Mouse (Mus musculus) myocyte (in vitro differentiated cells): Measurements from ENCODE around the gene Prcp. TPM values are rescaled to one million over a fixed set of nuclear protein-coding genes. Genes with fewer than 3 reads are reported as not detected.
A peak's percentile ranks its signal among the peaks of the same experiment; 100 is the strongest.

Source experiments
- H3K27me3 ChIP-seq: one replicate; pipeline ENCODE4 v1.6.1; 2011; ENCODE audit not compliant: control insufficient read depth, insufficient read depth, insufficient read length
- H3K36me3 ChIP-seq: one replicate; pipeline ENCODE4 v1.6.1; 2011; ENCODE audit not compliant: control insufficient read depth, insufficient read depth
- H3K4me2 ChIP-seq: one replicate; pipeline ENCODE4 v1.6.1; 2011; ENCODE audit warnings: low read depth, control low read depth
- H3K4me3 ChIP-seq: one replicate; pipeline ENCODE4 v1.5.1; 2011; ENCODE audit warnings: mild to moderate bottlenecking, control low read depth, moderate library complexity
- H3K79me2 ChIP-seq: one replicate; pipeline ENCODE4 v1.6.1; 2011; ENCODE audit not compliant: control insufficient read depth, insufficient read depth
- H3ac ChIP-seq: one replicate; pipeline ENCODE4 v1.6.1; 2011; ENCODE audit not compliant: control insufficient read depth, insufficient read length
- CEBPB ChIP-seq: IDR thresholded peaks from 2 replicates; pipeline ENCODE4 v1.6.1; 2011; ENCODE audit warnings: mild to moderate bottlenecking, moderate library complexity; ENCODE audit not compliant: poor library complexity, insufficient read depth, severe bottlenecking
- E2F4 ChIP-seq: IDR thresholded peaks from one replicate; pipeline ENCODE4 v1.6.1; 2011; ENCODE audit warnings: mild to moderate bottlenecking, control low read depth, moderate library complexity; ENCODE audit not compliant: insufficient read depth
- MAX ChIP-seq: IDR thresholded peaks from one replicate; pipeline ENCODE4 v1.6.1; 2011; ENCODE audit warnings: low read depth, mild to moderate bottlenecking, control low read depth
- MYOD1 ChIP-seq, 3 experiments: IDR thresholded peaks; one replicate each; pipeline ENCODE4 v1.6.1; 2011; ENCODE audit warnings: control low read depth in 2 of 3, low read depth in 2 of 3, mild to moderate bottlenecking in 2 of 3, moderate library complexity in 1 of 3; ENCODE audit not compliant: insufficient read length in 2 of 3, control insufficient read depth in 1 of 3
- MYOG ChIP-seq, 3 experiments: IDR thresholded peaks; one replicate each; pipeline ENCODE4 v1.6.1; 2011; ENCODE audit warnings: control low read depth in 2 of 3, low read depth in 2 of 3, mild to moderate bottlenecking in 2 of 3; ENCODE audit not compliant: insufficient read length in 2 of 3, control insufficient read depth in 1 of 3, insufficient read depth in 1 of 3
- POLR2A ChIP-seq: IDR thresholded peaks from one replicate; pipeline ENCODE4 v1.6.1; 2011; ENCODE audit warnings: low read depth, mild to moderate bottlenecking, control low read depth, moderate library complexity; ENCODE audit not compliant: insufficient read length
- POLR2AphosphoS2 ChIP-seq: IDR thresholded peaks from one replicate; pipeline ENCODE4 v1.6.1; 2011; ENCODE audit warnings: low read depth, control low read depth; ENCODE audit not compliant: insufficient read length
- REST ChIP-seq: IDR thresholded peaks from one replicate; pipeline ENCODE4 v1.6.1; 2011; ENCODE audit warnings: mild to moderate bottlenecking, control low read depth, moderate library complexity; ENCODE audit not compliant: insufficient read depth, insufficient read length
- SRF ChIP-seq: IDR thresholded peaks from one replicate; pipeline ENCODE4 v1.6.1; 2011; ENCODE audit warnings: low read depth; ENCODE audit not compliant: control insufficient read depth, insufficient read length
- TCF12 ChIP-seq: IDR thresholded peaks from one replicate; pipeline ENCODE4 v1.6.1; 2011; ENCODE audit warnings: mild to moderate bottlenecking, control low read depth; ENCODE audit not compliant: poor library complexity, insufficient read depth, severe bottlenecking
- TCF3 ChIP-seq: IDR thresholded peaks from one replicate; pipeline ENCODE4 v1.6.1; 2011; ENCODE audit warnings: low read depth, control low read depth; ENCODE audit not compliant: insufficient read length
- USF1 ChIP-seq: IDR thresholded peaks from one replicate; pipeline ENCODE4 v1.6.1; 2011; ENCODE audit warnings: low read depth, mild to moderate bottlenecking, control low read depth, moderate library complexity
- polyA plus RNA-seq: library from polyadenylated mRNA; unstranded; fragments of >200 nt; fragmentation: generic; extraction: Trizol; gene quantifications from one replicate; pipeline ENCODE4 v1.2.1, GENCODE M21; 2012; ENCODE audit warnings: missing spikeins

The Prcp gene
- polyA plus RNA-seq, 1 experiment, result 10.8 TPM

DNA sequence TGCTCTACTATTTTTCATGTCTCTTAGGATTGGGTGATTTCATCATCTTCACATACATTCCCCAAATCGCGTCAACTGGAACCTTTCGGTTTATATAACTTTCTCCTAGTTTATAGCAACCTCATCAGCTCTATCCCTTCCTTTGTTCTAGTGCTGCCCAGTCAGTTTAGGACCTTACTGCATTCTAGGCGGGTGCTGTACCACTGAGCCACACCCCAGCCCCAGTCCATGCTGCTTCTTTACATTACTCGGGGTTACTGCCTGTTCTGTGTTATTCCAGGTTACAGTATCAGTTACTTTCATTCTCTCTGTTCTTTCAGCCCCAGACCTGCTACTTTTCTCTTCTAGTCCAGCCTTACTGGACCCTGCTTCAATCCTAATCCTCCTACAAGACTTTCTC, 13.0 kb downstream of the Prcp start:
- Histone ChIP-seq H3K36me3 (peaks cover 3% of the 10 kb centered on the region), H3K27me3 (no peaks in the 10 kb centered on the region), H3K4me2 (no peak overlapping the region), H3K79me2 (no peaks in the 10 kb centered on the region), H3K4me3 (no peak overlapping the region), H3ac (no peak overlapping the region)
- TF ChIP-seq E2F4 (no peak), POLR2AphosphoS2 (no peak), TCF3 (no peak), SRF (no peak), USF1 (no peak), MYOG (IDR thresholded peaks at IDR 0.05; ENCODE audit: control insufficient read depth in 1 of 3, insufficient read depth in 1 of 3, insufficient read length in 2 of 3, low read depth in 2 of 3) (no peak), REST (no peak), CEBPB (no peak), TCF12 (no peak), MYOD1 (IDR thresholded peaks at IDR 0.05; ENCODE audit: control insufficient read depth in 1 of 3, insufficient read length in 2 of 3, low read depth in 2 of 3) (no peak), POLR2A (no peak), MAX (no peak)

DNA sequence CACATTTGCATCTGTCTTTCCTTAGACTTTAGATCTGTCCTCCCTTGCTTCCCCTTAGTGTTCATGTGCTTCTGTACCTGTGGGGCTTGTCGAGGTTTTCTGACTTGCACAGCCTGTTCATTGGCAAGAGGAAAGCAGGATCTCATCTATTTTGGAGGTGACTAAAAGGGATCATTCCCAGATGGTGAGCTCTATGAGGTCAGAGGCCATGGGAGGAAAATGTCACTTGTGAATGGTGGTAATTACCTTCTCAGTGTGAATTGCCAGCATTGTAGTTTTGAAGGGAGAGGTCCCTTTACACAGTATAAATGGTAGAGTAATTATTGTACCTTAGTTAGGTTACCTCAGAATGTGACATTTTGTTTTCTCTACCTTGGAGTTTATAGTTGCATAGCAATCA, 15.9 kb downstream of the Prcp start:
- Histone ChIP-seq H3K36me3 (peaks cover 3% of the 10 kb centered on the region), H3K4me3 (no peak overlapping the region), H3K4me2 (no peak overlapping the region), H3K27me3 (no peaks in the 10 kb centered on the region), H3K79me2 (no peaks in the 10 kb centered on the region), H3ac (no peak overlapping the region)
- no peak for TF ChIP-seq MAX

DNA sequence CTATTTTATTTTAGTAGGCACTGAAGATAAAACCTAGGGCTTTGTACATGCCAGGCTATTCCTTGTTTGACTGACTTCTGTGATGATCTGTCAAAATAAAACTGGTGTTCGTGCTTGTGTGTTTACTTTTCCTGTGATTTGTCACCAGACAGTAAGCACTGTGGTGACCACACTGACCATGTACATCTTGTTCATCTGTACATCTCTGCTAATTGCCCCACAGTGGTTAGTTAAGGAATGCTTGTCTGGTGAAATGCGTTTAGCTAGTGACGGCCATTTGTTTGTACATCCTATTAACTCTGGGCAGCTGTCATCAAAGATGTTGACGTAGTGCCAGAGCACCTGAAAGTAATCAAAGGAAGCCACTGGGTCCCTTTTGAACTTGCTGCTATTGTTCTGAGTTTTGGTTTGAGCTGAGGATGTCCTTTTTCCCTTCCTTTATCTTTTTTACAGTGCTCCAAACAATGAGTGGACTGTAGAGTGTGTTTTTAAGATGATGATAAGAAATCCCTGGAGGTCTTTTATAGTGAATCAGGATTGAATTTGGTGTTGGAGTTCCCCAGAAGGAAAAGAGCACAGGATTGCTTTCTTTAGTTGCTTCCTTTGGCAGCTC, 16.5 kb downstream of the Prcp start:
- peaks cover 3% of the 10 kb centered on the region for H3K36me3 ChIP-seq
- no peaks in the 10 kb centered on the region for H3K27me3 ChIP-seq
- no peak overlapping the region for H3K4me3 ChIP-seq
- H3K79me2 ChIP-seq, result no peaks in the 10 kb centered on the region
- H3ac ChIP-seq, result no peak overlapping the region
- peak overlapping the region; percentile 12 for H3K4me2 ChIP-seq
- TF ChIP-seq CEBPB, result no peak
- no peak for TF ChIP-seq TCF3
- TF ChIP-seq USF1, result no peak
- no peak for TF ChIP-seq MYOD1 (IDR thresholded peaks at IDR 0.05; ENCODE audit: control insufficient read depth in 1 of 3, insufficient read length in 2 of 3, low read depth in 2 of 3)
- TF ChIP-seq REST, result no peak
- TF ChIP-seq SRF, result no peak

DNA sequence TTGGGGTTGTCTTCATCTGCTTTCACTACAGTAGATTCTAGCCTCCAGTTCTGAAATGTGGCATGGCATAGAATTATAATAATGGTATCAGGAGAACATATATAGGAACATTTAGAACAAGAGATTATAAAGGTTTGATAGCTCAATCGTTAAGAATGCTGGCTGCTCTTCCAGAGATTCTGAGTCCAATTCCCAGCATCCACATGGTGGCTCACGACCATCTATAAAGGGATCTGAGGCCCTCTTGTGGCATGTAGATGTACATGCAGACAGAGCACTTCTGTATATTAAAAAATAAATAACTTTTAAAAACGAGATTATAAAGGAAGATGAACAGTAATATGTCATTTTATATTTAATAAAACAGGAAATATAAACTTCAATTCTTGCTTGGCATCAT, 19.2 kb downstream of the Prcp start:
- no peak overlapping the region for H3ac ChIP-seq
- no peak overlapping the region for H3K4me3 ChIP-seq
- H3K36me3 ChIP-seq, result no peaks in the 10 kb centered on the region
- H3K27me3 ChIP-seq, result no peaks in the 10 kb centered on the region
- TF ChIP-seq POLR2A, result no peak
- TF ChIP-seq MAX, result no peak
- TF ChIP-seq TCF12, result no peak
- no peak for TF ChIP-seq POLR2AphosphoS2
- no peak for TF ChIP-seq USF1
- no peak for TF ChIP-seq REST
- no peak for TF ChIP-seq CEBPB
- no peak for TF ChIP-seq E2F4
- TF ChIP-seq TCF3, result no peak
- no peak for TF ChIP-seq MYOG (IDR thresholded peaks at IDR 0.05; ENCODE audit: control insufficient read depth in 1 of 3, insufficient read depth in 1 of 3, insufficient read length in 2 of 3, low read depth in 2 of 3)
- no peak for TF ChIP-seq MYOD1 (IDR thresholded peaks at IDR 0.05; ENCODE audit: control insufficient read depth in 1 of 3, insufficient read length in 2 of 3, low read depth in 2 of 3)
- no peak for TF ChIP-seq SRF
- no peaks in the 10 kb centered on the region for H3K79me2 ChIP-seq
- H3K4me2 ChIP-seq, result no peak overlapping the region

DNA sequence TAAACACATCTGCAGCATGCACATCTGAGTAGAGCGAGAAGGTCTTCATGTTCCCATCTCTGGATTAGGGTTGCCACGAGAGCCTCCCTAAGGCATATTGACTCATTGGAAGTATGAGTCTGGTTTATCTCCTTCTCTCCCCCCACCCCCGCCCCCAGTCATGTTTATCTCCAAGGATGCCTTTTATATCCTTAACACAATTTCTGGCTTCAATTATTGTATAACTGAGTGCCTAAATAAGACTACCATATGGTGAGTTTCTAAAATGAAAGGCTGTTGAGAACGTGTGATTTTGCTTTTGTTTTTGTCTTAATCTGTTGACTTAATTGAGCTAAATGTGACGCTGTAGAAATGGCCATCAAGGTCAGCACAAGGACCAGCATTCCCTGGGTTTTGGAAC, 21.8 kb downstream of the Prcp start:
- TF ChIP-seq MAX (no peak), MYOD1 (IDR thresholded peaks at IDR 0.05; ENCODE audit: control insufficient read depth in 1 of 3, insufficient read length in 2 of 3, low read depth in 2 of 3) (no peak), POLR2AphosphoS2 (no peak), POLR2A (no peak), TCF3 (no peak), SRF (no peak), CEBPB (no peak), TCF12 (no peak), E2F4 (no peak), USF1 (no peak), REST (no peak), MYOG (IDR thresholded peaks at IDR 0.05; ENCODE audit: control insufficient read depth in 1 of 3, insufficient read depth in 1 of 3, insufficient read length in 2 of 3, low read depth in 2 of 3) (no peak)
- no peaks in the 10 kb centered on the region for H3K79me2 ChIP-seq
- H3ac ChIP-seq, result no peak overlapping the region
- H3K4me2 ChIP-seq, result no peak overlapping the region
- H3K27me3 ChIP-seq, result no peaks in the 10 kb centered on the region
- no peak overlapping the region for H3K4me3 ChIP-seq
- no peaks in the 10 kb centered on the region for H3K36me3 ChIP-seq
